Comparison of ENCODE assay signal across 9 mouse cellular contexts in genomic region chr17:75018142-75018541, GRCm38 (mm10).
"Had no signal": no experiment of that assay in that cellular context is flagged by ENCODE, and none has a peak within 500 bp of the region (broad histone marks: within the 10 kb centered on the region; RNA-seq: fewer than 3 reads in every experiment).

No protein-coding gene starts in this region.

- H3K4me1 ChIP-seq: liver, embryonic 15.5 days had no signal

- ATAC-seq: midbrain, embryonic 15.5 days had no signal

- H3K27ac ChIP-seq: kidney, postnatal 0 days; limb, embryonic 13.5 days; liver, embryonic 15.5 days; midbrain, embryonic 15.5 days; neural tube, embryonic 12.5 days had no signal

- H3K36me3 ChIP-seq: liver, embryonic 15.5 days; midbrain, embryonic 15.5 days; neural tube, embryonic 12.5 days had no signal

- H3K4me2 ChIP-seq: limb, embryonic 13.5 days; liver, embryonic 11.5 days; liver, embryonic 15.5 days; midbrain, embryonic 15.5 days; neural tube, embryonic 12.5 days had no signal

- H3K27me3 ChIP-seq: limb, embryonic 13.5 days; liver, embryonic 15.5 days; midbrain, embryonic 15.5 days had no signal

- H3K9ac ChIP-seq: limb, embryonic 13.5 days; liver, embryonic 15.5 days; midbrain, embryonic 15.5 days; neural tube, embryonic 12.5 days had no signal

- DNase-seq: kidney, adult 11 months; lung, adult 2 months; thymus, adult 18-20 months had no signal

- H3K4me3 ChIP-seq: limb, embryonic 13.5 days; liver, embryonic 15.5 days; midbrain, embryonic 15.5 days; neural tube, embryonic 12.5 days had no signal

- H3K9me3 ChIP-seq: limb, embryonic 13.5 days; liver, embryonic 15.5 days; midbrain, embryonic 15.5 days; neural tube, embryonic 12.5 days had no signal
